Mouse (Mus musculus): Measurements from ENCODE around the gene Rsrc1.

GRCm38 (mm10) chr3:66939675-66940074 is 41.5 kb upstream of the Rsrc1 start:
- TF ChIP-seq CTCF (IDR thresholded peaks at IDR 0.05; ENCODE audit: low read depth) (no peak), EP300 (IDR thresholded peaks at IDR 0.05; ENCODE audit: low read depth) (no peak)

Measured in liver, embryonic 14.5 days (tissue).